Mouse (Mus musculus) lung, postnatal 0 days (tissue): ENCODE measurements around the gene Pacsin1. TPM values are rescaled to one million over a fixed set of nuclear protein-coding genes. Genes with fewer than 3 reads are reported as not detected.

ENCODE experiments used
- ATAC-seq: fragments of 200-750 bp; cut with Nextera tagmentation; 2 replicates; pipeline ENCODE4 v1.8.0; 2017; ENCODE audit warnings: moderate library complexity
- DNase-seq: peaks from one replicate; pipeline ENCODE4 v3.0.0-alpha.2; 2016; ENCODE audit warnings: low spot score
- H3K27ac ChIP-seq: fragments of 300-500 bp; sonication (generic); 2 replicates; pipeline ENCODE4 v1.5.1; 2014; ENCODE audit warnings: antibody characterized with exemption, mild to moderate bottlenecking, low read length, mixed read lengths
- H3K27me3 ChIP-seq: fragments of 300-500 bp; sonication (generic); replicated peaks from 2 replicates; pipeline ENCODE4 v1.6.1; 2014; ENCODE audit warnings: low read length, mixed read lengths; ENCODE audit not compliant: insufficient read depth
- H3K36me3 ChIP-seq: fragments of 300-500 bp; sonication (generic); 2 replicates; pipeline ENCODE4 v1.6.1; 2014; ENCODE audit warnings: low read length, mixed read lengths; ENCODE audit not compliant: insufficient read depth
- H3K4me1 ChIP-seq: fragments of 300-500 bp; sonication (generic); 2 replicates; pipeline ENCODE4 v1.6.1; 2014; ENCODE audit warnings: antibody characterized with exemption, low read depth, low read length, mixed read lengths; ENCODE audit not compliant: insufficient read depth
- H3K4me2 ChIP-seq: fragments of 300-500 bp; sonication (generic); replicated peaks from 2 replicates; pipeline ENCODE4 v1.6.1; 2014; ENCODE audit warnings: low read depth, mild to moderate bottlenecking, low read length, moderate library complexity, mixed read lengths
- H3K4me3 ChIP-seq: fragments of 300-500 bp; sonication (generic); 2 replicates; pipeline ENCODE4 v1.5.1; 2014; ENCODE audit warnings: low read depth, low read length
- H3K9ac ChIP-seq: fragments of 300-500 bp; sonication (generic); replicated peaks from 2 replicates; pipeline ENCODE4 v1.6.1; 2014; ENCODE audit warnings: low read depth, mild to moderate bottlenecking
- H3K9me3 ChIP-seq: fragments of 300-500 bp; sonication (generic); 2 replicates; pipeline ENCODE4 v1.6.1; 2016; ENCODE audit warnings: low read length, mixed read lengths
- CTCF ChIP-seq: IDR thresholded peaks from 2 replicates; pipeline ENCODE4 v1.5.1; 2016; ENCODE audit warnings: antibody characterized with exemption, mild to moderate bottlenecking
- EP300 ChIP-seq: IDR thresholded peaks from 2 replicates; pipeline ENCODE4 v1.6.1; 2016; ENCODE audit warnings: antibody characterized with exemption, mild to moderate bottlenecking, control low read depth
- WGBS: fragments of 180-500 bp; shearing (Covaris S2); extraction: QIAGEN DNeasy Blood & Tissue Kit; methylation state at CpG from one replicate; pipeline ENCODE4 v1.1.7; 2014; 5-methylcytosine and 5-hydroxymethylcytosine counted together
- polyA plus RNA-seq: library from polyadenylated mRNA; unstranded; fragments of >200 nt; fragmentation: Nextera tagmentation; extraction: Ambion mirVana; gene quantifications from 2 replicates; pipeline ENCODE4 v1.2.1, GENCODE M21; 2015

Pacsin1 gene
- polyA plus RNA-seq, 1 experiment from 2014 or later, result 0.70 TPM

- no peaks in the 10 kb centered on the region for H3K4me1 ChIP-seq
- H3K27ac ChIP-seq, result no peak overlapping the region
- DNase-seq, result no peak
- WGBS, result 56% methylated on average over 5 of the region's 5 CpGs
- no peak for ATAC-seq
- TF ChIP-seq CTCF (no peak), EP300 (no peak)
- no peak overlapping the region for H3K4me3 ChIP-seq
- H3K9me3 ChIP-seq, result no peaks in the 10 kb centered on the region
- H3K27me3 ChIP-seq, result no peaks in the 10 kb centered on the region
- H3K36me3 ChIP-seq, result no peaks in the 10 kb centered on the region
- H3K4me2 ChIP-seq, result no peak overlapping the region
- H3K9ac ChIP-seq, result no peak overlapping the region
Observed at GRCm38 (mm10) chr17:27732152-27732551, 76.8 kb downstream of the Pacsin1 start.

GRCm38 (mm10) chr17:27732694-27733093, 77.4 kb downstream of the Pacsin1 start:
- no peak overlapping the region for H3K9ac ChIP-seq
- H3K4me3 ChIP-seq, result no peak overlapping the region
- TF ChIP-seq CTCF, result no peak
- no peak for TF ChIP-seq EP300
- no peak overlapping the region for H3K27ac ChIP-seq
- no peaks in the 10 kb centered on the region for H3K36me3 ChIP-seq
- no peaks in the 10 kb centered on the region for H3K4me1 ChIP-seq
- no peak for ATAC-seq
- no peak for DNase-seq
- no peak overlapping the region for H3K4me2 ChIP-seq
- WGBS, result 72% methylated on average over 3 of the region's 3 CpGs
- no peaks in the 10 kb centered on the region for H3K9me3 ChIP-seq
- H3K27me3 ChIP-seq, result no peaks in the 10 kb centered on the region

- ATAC-seq (no peak), DNase-seq (no peak)
- no peaks in the 10 kb centered on the region for H3K9me3 ChIP-seq
- H3K9ac ChIP-seq, result no peak overlapping the region
- no peak overlapping the region for H3K4me2 ChIP-seq
- TF ChIP-seq CTCF (no peak), EP300 (no peak)
- H3K36me3 ChIP-seq, result no peaks in the 10 kb centered on the region
- WGBS, result 20% methylated on average over 12 of the region's 13 CpGs
- H3K4me3 ChIP-seq, result no peak overlapping the region
- H3K27ac ChIP-seq, result no peak overlapping the region
- H3K4me1 ChIP-seq, result no peaks in the 10 kb centered on the region
- no peaks in the 10 kb centered on the region for H3K27me3 ChIP-seq
Observed at GRCm38 (mm10) chr17:27734344-27735073, 79.2 kb downstream of the Pacsin1 start.

GRCm38 (mm10) chr17:27740961-27741360, 85.7 kb downstream of the Pacsin1 start:
- H3K4me1 ChIP-seq, result no peaks in the 10 kb centered on the region
- H3K9ac ChIP-seq, result no peak overlapping the region
- ATAC-seq (no peak), DNase-seq (no peak)
- H3K4me3 ChIP-seq, result no peak overlapping the region
- no peak overlapping the region for H3K4me2 ChIP-seq
- H3K9me3 ChIP-seq, result no peaks in the 10 kb centered on the region
- H3K27ac ChIP-seq, result no peak overlapping the region
- WGBS, result 83% methylated on average over 6 of the region's 6 CpGs
- TF ChIP-seq CTCF (no peak), EP300 (no peak)
- H3K27me3 ChIP-seq, result no peaks in the 10 kb centered on the region
- no peaks in the 10 kb centered on the region for H3K36me3 ChIP-seq

GRCm38 (mm10) chr17:27746446-27746845, 91.1 kb downstream of the Pacsin1 start:
- Histone ChIP-seq H3K27ac (no peak overlapping the region), H3K9ac (no peak overlapping the region), H3K27me3 (no peaks in the 10 kb centered on the region), H3K4me2 (no peak overlapping the region), H3K4me1 (no peaks in the 10 kb centered on the region), H3K9me3 (no peaks in the 10 kb centered on the region), H3K4me3 (no peak overlapping the region), H3K36me3 (no peaks in the 10 kb centered on the region)
- 63% methylated on average over 4 of the region's 4 CpGs for WGBS
- no peak for DNase-seq
- no peak for TF ChIP-seq CTCF
- TF ChIP-seq EP300, result no peak
- ATAC-seq, result no peak

- Histone ChIP-seq H3K4me3 (no peak overlapping the region), H3K4me2 (no peak overlapping the region), H3K27me3 (no peaks in the 10 kb centered on the region), H3K9me3 (no peaks in the 10 kb centered on the region), H3K27ac (no peak overlapping the region), H3K4me1 (no peaks in the 10 kb centered on the region), H3K9ac (no peak overlapping the region), H3K36me3 (no peaks in the 10 kb centered on the region)
- DNase-seq, result no peak
- 93% methylated on average over 2 of the region's 2 CpGs for WGBS
- TF ChIP-seq EP300, result no peak
- TF ChIP-seq CTCF, result no peak
- no peak for ATAC-seq
Observed at GRCm38 (mm10) chr17:27748123-27748522, 92.8 kb downstream of the Pacsin1 start.
